Mouse (Mus musculus): Measurements from ENCODE around the gene Hps3.
"Not testable (repeated sequence)": the region's sequence is repeated elsewhere in the genome, so short reads cannot be mapped to it uniquely, and the experiment has no call there.

Gene Hps3

DNA sequence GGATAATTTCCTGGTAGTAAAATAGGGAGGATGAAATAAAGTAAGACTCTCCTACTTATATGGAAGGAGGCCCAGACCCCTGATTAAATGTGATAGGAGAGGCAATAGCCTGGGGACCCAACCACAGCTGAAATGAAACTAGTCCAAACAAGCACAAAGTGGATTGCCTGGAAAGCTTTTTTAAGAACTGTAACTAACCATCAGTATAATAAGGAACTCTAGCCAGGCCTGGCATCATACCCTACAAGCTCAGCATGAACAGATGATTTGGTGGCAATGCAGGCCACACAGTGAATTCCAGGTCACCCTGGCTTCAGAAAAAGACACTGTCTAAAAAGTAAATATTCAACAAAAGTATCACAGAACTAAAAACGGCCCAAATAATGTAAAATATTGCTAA is 29.5 kb downstream of the Hps3 start:
- no peak for DNase-seq

GRCm38 (mm10) chr3:20004422-20004821 is 30.7 kb downstream of the Hps3 start:
- no peak for DNase-seq

GRCm38 (mm10) chr3:20002786-20003185 is 32.3 kb downstream of the Hps3 start:
- DNase-seq = peak in 1 of 2 experiments; percentile 26

DNA sequence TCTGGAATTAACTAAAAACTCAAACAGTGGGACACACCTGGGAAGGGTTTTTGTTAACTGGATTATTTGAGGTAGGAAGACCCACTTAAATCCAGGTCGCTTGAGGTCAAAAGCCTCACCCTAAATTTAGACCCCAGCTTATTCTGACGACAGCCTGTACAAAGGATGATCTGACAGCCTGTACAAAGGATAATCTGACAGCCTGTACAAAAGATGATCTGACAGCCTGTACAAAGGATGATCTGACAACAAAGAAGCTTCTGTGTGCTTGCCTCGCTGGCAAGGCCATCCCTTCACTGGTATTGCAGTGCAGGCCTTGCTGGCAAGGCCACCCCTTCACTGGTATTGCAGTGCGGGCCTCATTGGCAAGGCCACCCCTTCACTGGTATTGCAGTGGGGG is 34.3 kb downstream of the Hps3 start:
- no peak for DNase-seq

- DNase-seq = no peak
Measured at GRCm38 (mm10) chr3:19999551-19999950, 35.6 kb downstream of the Hps3 start.

- DNase-seq = no peak
Measured at GRCm38 (mm10) chr3:19992388-19992787, 42.7 kb downstream of the Hps3 start.

- no peak for DNase-seq
Measured at GRCm38 (mm10) chr3:19990031-19990430, 45.1 kb downstream of the Hps3 start.

DNA sequence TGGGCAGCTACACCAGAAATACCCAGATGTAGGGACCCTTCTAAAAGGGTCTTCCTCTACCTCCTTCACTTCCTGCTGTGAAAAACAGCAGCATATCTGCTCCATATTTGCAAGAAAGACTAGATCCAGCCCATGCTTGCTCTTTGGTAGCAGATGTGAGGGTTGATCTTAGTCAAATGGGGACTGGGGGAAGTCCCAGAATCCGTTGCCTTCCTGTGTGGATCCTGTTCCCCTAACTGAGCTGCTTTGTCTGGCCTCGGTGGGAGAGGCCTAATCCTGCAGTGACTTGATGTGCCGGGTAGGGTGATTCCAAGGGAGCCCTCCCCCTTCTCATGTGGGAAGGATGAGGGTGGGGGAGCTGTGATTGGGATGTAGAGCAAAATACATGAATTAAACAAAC is 49.0 kb downstream of the Hps3 start:
- DNase-seq = no peak

DNA sequence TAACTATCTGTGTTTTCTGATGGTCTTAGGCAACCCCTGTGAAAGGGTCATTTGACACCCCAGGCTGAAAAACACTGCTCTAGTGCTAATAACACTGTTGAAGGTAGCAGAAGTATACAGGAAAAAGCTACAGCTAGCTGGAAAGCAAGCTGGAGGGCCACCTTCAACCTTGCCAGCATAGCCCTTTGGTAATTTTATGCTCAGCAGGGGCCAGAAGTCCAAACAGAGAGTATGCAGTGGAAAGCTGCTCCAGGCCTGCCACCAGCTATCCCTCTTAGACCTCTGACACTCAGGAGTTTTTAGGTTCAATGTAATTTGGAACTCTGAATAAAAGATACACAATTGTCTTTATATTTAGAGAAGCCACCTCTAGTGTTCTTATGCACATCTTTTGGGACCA is 52.3 kb downstream of the Hps3 start:
- no peak for DNase-seq

- DNase-seq = no peak
Measured at GRCm38 (mm10) chr3:19981156-19981555, 54.0 kb downstream of the Hps3 start.

- DNase-seq = no peak
Measured at GRCm38 (mm10) chr3:19978474-19978873, 56.6 kb downstream of the Hps3 start.

DNA sequence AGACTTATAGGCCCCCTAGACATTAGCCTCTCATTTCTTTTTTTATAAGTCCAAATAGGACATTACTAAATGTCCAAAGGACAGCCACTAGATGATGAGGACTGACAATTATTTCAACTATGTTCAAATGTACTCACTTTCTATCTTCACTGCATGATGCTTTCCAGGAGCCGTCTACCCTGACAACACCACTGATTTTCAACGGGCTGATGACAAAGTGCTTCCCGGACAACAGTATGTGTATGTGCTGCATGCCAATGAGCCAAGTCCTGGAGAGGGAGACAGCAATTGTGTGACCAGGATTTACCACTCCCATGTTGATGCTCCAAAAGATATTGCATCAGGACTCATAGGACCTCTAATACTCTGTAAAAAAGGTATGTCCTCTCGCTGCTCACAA is 69.0 kb downstream of the Hps3 start:
- DNase-seq = no peak

DNA sequence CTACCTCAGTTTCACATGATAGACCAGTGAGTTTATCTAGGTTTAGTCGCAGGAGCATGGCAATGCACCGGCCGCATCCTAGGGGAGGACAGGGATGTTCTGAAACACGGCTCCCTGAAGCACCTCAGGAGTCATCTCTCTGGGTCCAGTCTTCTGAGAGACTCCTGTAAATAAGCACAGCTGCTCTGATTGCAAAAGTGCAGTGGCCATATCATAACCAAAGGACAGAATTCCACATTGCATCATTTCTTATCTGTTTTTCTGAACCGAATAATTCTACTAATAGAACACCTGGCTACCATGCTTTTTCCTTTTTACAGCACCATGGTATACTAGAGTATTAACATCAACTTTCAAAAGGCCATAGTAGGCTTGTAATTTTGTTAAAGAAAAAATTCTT is 69.9 kb downstream of the Hps3 start:
- no peak for DNase-seq

DNA sequence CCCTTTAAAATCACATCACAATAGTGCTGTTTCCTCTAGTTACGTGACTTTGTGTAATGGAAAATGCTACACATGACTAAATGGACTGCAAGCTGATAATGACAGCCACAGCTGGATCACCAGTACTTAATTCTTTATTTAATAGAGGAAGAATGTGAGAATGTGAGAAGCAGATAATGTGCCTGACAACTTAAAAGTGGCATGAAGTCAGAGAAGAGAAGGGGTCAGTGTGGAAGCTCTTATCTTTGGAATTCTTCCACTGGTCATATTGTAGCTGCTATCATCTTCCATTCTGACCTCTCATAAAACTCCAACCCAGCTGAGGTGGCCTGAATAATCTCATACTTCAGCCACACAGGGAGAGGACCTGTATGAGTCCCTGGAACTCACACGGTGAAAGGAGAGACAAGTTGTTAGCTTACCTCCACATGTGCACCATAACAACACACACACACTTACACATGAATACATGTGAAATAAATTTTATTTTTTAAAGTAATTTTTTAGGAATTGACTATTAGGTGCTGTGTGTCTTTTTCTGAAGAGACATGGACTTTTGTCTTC is 70.4 kb downstream of the Hps3 start:
- no peak for DNase-seq

- DNase-seq = no peak
Measured at GRCm38 (mm10) chr3:19962769-19963513, 72.2 kb downstream of the Hps3 start.

DNA sequence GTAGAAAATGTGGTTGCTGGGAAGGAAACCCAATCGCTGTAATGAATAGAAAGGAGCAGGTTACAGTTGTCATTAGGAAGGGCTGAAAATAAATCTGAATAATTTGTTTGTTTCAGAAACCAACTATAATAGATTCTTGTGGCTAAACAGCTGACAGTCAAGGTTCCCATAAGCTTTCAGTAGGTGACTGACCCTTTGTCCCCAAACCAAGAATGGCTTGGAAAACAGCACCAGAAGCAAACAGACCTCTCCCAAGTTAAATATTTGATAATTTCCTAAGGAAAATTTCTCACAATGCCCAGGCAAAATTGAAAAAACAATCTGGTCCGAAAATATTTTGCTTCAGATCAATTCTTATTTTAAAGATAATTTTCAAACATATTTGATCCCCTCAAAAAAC is 73.8 kb downstream of the Hps3 start:
- no peak for DNase-seq

DNA sequence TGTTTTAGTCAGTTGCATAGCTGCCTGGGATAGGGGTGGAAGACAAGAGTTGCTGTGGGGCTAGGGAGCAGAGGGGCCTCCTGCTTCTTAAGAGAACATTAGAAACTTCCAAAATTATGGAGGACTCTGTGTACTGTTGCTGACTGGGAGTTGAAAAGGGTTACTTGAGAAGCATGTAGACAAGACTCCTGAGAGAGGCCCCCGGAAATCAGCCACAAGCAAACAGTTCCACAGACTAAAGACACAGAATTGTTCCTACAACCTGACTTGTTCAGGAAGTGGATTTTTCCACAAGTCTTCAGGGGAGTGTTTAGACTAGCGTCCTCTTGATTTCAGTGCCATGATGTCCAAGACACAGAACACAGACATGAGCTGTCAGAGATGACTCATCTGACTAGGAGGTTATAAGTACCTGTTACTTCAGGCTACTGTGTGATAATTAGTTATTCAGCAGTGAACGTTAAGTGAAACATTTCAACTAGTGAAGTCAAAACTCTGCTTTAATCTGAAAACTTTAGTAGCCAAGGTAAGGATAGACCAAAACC is 74.5 kb downstream of the Hps3 start:
- no peak for DNase-seq

DNA sequence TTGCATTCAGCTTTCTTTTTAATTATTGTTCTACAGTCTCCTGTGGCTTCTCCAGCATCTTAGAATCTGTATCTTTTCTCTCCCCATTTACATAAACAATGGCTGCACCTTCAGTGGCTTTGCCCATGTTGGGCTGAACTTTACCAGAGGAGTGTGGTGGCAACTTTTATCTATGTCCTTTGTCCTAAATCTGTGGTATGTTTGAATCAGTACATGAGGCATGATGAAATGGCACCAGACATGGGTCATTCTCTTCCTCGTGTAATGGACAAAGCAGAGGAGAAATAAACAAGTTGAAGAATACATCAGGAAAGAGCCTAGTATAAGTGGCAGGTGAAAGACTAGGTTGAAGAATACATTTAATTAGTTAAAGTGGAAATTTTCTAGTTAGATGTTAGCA is 76.1 kb downstream of the Hps3 start:
- no peak for DNase-seq

DNA sequence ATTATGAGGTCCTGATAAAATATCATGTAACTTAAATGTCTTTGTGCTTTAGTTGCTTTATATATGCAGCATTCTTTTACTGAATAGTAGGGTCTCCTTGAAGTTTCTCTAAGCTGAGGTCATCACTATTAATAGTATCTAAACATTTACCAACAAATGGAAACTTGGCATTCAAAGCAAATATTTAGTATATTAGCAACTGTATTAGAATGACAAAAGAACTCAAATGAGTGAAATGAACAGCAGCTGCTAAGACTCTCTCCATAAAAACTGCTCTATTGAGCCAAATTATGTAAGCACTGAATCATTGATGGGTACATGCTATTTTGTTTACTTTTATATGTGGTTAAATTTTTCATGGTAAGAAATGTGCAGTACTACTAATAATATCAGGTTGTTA is 77.1 kb downstream of the Hps3 start:
- DNase-seq = no peak

GRCm38 (mm10) chr3:19956885-19957284 is 78.2 kb downstream of the Hps3 start, which contains the start of gene Cp:
TSS of gene Cp (plus strand) at chr3:19957054.
- DNase-seq = no peak

GRCm38 (mm10) chr3:19953865-19954264 is 81.2 kb downstream of the Hps3 start:
- peak; percentile 59 to 84 for DNase-seq

DNA sequence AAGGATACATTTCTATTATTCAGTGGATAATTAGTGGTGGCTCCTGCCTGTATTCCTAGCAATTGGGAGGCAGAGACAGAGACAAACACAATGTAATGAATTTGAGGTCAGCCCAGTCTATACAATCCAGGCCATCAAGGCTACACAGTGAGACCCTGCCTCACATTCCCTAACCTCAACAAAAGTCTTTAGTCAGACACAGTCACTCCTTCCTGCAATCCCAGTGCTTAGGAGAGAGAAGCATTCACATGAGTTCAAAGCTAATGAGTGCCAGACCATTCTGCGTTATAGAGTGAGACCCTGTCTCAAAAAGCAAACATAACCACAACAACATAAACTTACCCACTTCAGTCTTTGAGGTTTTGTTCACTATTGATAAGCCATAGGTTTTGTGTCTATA is 81.7 kb downstream of the Hps3 start:
- DNase-seq = no peak

DNA sequence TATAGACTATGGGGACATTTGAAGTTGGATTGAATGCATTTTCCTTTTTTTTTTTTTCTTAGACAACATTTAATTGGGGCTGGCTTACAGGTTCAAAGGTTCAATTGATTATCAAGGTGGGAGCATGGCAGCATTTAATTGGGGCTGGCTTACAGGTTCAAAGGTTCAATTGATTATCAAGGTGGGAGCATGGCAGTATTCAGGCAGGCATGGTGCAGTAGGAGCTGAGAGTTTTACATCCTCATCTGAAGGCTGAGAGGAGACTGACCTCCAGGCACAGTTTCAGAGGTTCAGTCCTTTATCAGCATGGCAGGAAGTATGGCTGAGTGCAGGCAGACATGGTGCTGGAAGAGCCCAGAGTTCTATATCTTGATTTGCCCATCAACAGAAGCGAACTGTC is 85.7 kb downstream of the Hps3 start:
- DNase-seq = not testable (repeated sequence)

GRCm38 (mm10) chr3:19948552-19948951 is 86.6 kb downstream of the Hps3 start:
- no peak for DNase-seq

All from lung, postnatal 4 days (tissue).